Mouse (Mus musculus) embryo, embryonic 11 days (tissue): ENCODE results near the gene Tmprss11g.

Source experiments
- DNase-seq: peaks from one replicate; pipeline ENCODE4 v3.0.0-alpha.2; 2015

The Tmprss11g gene

GRCm38 (mm10) chr5:86518500-86518899 lies at the start of gene Tmprss11g:
TSS of gene Tmprss11g (minus strand) at chr5:86518600.
- DNase-seq = no peak

- DNase-seq = no peak
Observed at GRCm38 (mm10) chr5:86546693-86547092, 28.3 kb upstream of the Tmprss11g start.

- no peak for DNase-seq
Observed at GRCm38 (mm10) chr5:86540601-86541000, 22.2 kb upstream of the Tmprss11g start.

- no peak for DNase-seq
Observed at GRCm38 (mm10) chr5:86528725-86529124, 10.3 kb upstream of the Tmprss11g start.

GRCm38 (mm10) chr5:86511538-86511937 lies 6.9 kb downstream of the Tmprss11g start:
- DNase-seq = no peak

GRCm38 (mm10) chr5:86493453-86493852 lies 24.9 kb downstream of the Tmprss11g start:
- no peak for DNase-seq

GRCm38 (mm10) chr5:86482562-86482961 lies 35.8 kb downstream of the Tmprss11g start:
- peak; percentile 7 for DNase-seq

GRCm38 (mm10) chr5:86482031-86482430 lies 36.4 kb downstream of the Tmprss11g start:
- DNase-seq = no peak

- no peak for DNase-seq
Observed at GRCm38 (mm10) chr5:86473859-86474258, 44.5 kb downstream of the Tmprss11g start.

GRCm38 (mm10) chr5:86468890-86469289 lies 49.5 kb downstream of the Tmprss11g start, which contains the start of gene Tmprss11a:
TSS of gene Tmprss11a (minus strand) at chr5:86468990.
- no peak for DNase-seq

GRCm38 (mm10) chr5:86439306-86439705 lies 79.1 kb downstream of the Tmprss11g start:
- no peak for DNase-seq

- no peak for DNase-seq
Observed at GRCm38 (mm10) chr5:86438548-86438947, 79.9 kb downstream of the Tmprss11g start.
